Mouse (Mus musculus) liver, embryonic 14.5 days (tissue): ENCODE results near the gene Ggps1. TPM values are rescaled to one million over a fixed set of nuclear protein-coding genes. Genes with fewer than 3 reads are reported as not detected.
A peak's percentile ranks its signal among the peaks of the same experiment; 100 is the strongest.

Experiments used
- ATAC-seq: fragments of 200-750 bp; cut with Nextera tagmentation; 2 replicates; pipeline ENCODE4 v1.8.0; 2017; ENCODE audit warnings: moderate number of reproducible peaks, mild to moderate bottlenecking, moderate library complexity; ENCODE audit not compliant: insufficient read depth
- DNase-seq, 3 experiments: peaks; one replicate each; pipeline ENCODE4 v3.0.0-alpha.2; 2012 to 2013; ENCODE audit warnings: low read depth in 3 of 3, low spot score in 3 of 3
- H3K27ac ChIP-seq: fragments of 300-500 bp; sonication (generic); 2 replicates; pipeline ENCODE4 v1.5.1; 2014; ENCODE audit warnings: moderate library complexity, mild to moderate bottlenecking, control low read depth, inconsistent platforms
- H3K27me3 ChIP-seq: fragments of 300-500 bp; sonication (generic); 2 replicates; pipeline ENCODE4 v1.6.1; 2014; ENCODE audit warnings: mild to moderate bottlenecking, low read length, moderate library complexity; ENCODE audit not compliant: control insufficient read depth, insufficient read depth
- H3K36me3 ChIP-seq: fragments of 300-500 bp; sonication (generic); replicated peaks from 2 replicates; pipeline ENCODE4 v1.6.1; 2014; ENCODE audit warnings: low read depth; ENCODE audit not compliant: control insufficient read depth, insufficient read depth
- H3K4me1 ChIP-seq, 2 experiments: fragments of 200-500 bp in 1 of 2; fragments of 300-500 bp in 1 of 2; sonication (generic) in 1 of 2; replicated peaks; 2 replicates each; pipeline ENCODE4 v1.6.1; 2012 to 2014; ENCODE audit warnings: antibody characterized with exemption in 1 of 2, inconsistent platforms in 1 of 2, low read length in 1 of 2; ENCODE audit not compliant: control insufficient read depth in 2 of 2, insufficient read depth in 2 of 2
- H3K4me2 ChIP-seq: fragments of 300-500 bp; sonication (generic); 2 replicates; pipeline ENCODE4 v1.6.1; 2014; ENCODE audit warnings: low read depth, mild to moderate bottlenecking, control low read depth, moderate library complexity
- H3K4me3 ChIP-seq, 2 experiments: fragments of 200-500 bp in 1 of 2; fragments of 300-500 bp in 1 of 2; sonication (generic) in 1 of 2; 2 replicates each; pipeline ENCODE4 v1.5.1; 2012 to 2014; ENCODE audit warnings: low read depth in 2 of 2, low read length in 2 of 2, mild to moderate bottlenecking in 2 of 2, control low read depth in 1 of 2, inconsistent platforms in 1 of 2, moderate library complexity in 1 of 2; ENCODE audit not compliant: insufficient read depth in 1 of 2
- H3K9ac ChIP-seq: fragments of 300-500 bp; sonication (generic); replicated peaks from 2 replicates; pipeline ENCODE4 v1.6.1; 2014; ENCODE audit warnings: mild to moderate bottlenecking, control low read depth, moderate library complexity
- H3K9me3 ChIP-seq: fragments of 300-500 bp; sonication (generic); 2 replicates; pipeline ENCODE4 v1.6.1; 2016; ENCODE audit warnings: low read length, mixed read lengths; ENCODE audit not compliant: control insufficient read depth
- CTCF ChIP-seq: IDR thresholded peaks from 2 replicates; pipeline ENCODE4 v1.5.1; 2016; ENCODE audit warnings: antibody characterized with exemption, low read depth, control low read depth
- EP300 ChIP-seq: IDR thresholded peaks from 2 replicates; pipeline ENCODE4 v1.6.1; 2016; ENCODE audit warnings: antibody characterized with exemption, low read depth
- WGBS: fragments of 180-500 bp; shearing (Covaris S2); extraction: QIAGEN DNeasy Blood & Tissue Kit; methylation state at CpG from one replicate; pipeline ENCODE4 v1.1.7; 2014; ENCODE audit not compliant: insufficient replicate concordance; 5-methylcytosine and 5-hydroxymethylcytosine counted together
- polyA plus RNA-seq, 2 experiments: library from polyadenylated mRNA; depleted of rRNA in 1 of 2; stranded (reverse) in 1 of 2; unstranded in 1 of 2; fragments of >200 nt; fragmentation: Nextera tagmentation in 1 of 2; extraction: Ambion mirVana in 1 of 2; gene quantifications; 2 replicates each; pipeline versions ENCODE4 v1.2.1 to v1.2.3; 2012 to 2014

Gene Ggps1
- polyA plus RNA-seq, 2 experiments, result 5.9 to 12.3 TPM

- Histone ChIP-seq H3K4me3 (no peak overlapping the region), H3K27ac (no peak overlapping the region), H3K9me3 (no peaks in the 10 kb centered on the region), H3K27me3 (no peaks in the 10 kb centered on the region), H3K9ac (no peak overlapping the region), H3K36me3 (no peaks in the 10 kb centered on the region), H3K4me1 (peaks cover 0 to 2% of the 10 kb centered on the region in 2 experiments; a peak in 2 of 4 replicates), H3K4me2 (no peak overlapping the region)
- 56% methylated on average over 1 of the region's 1 CpGs for WGBS
- DNase-seq, result no peak
- ATAC-seq, result no peak
- no peak for TF ChIP-seq EP300
- no peak for TF ChIP-seq CTCF
Observed at GRCm38 (mm10) chr13:14075326-14075725, 12.0 kb upstream of the Ggps1 start.

- WGBS, result 80% methylated on average over 1 of the region's 1 CpGs
- no peaks in the 10 kb centered on the region for H3K9me3 ChIP-seq
- H3K27ac ChIP-seq, result no peak overlapping the region
- peaks cover 0 to 2% of the 10 kb centered on the region in 2 experiments; a peak in 2 of 4 replicates for H3K4me1 ChIP-seq
- H3K27me3 ChIP-seq, result no peaks in the 10 kb centered on the region
- DNase-seq (no peak), ATAC-seq (no peak)
- no peaks in the 10 kb centered on the region for H3K36me3 ChIP-seq
- TF ChIP-seq CTCF (no peak), EP300 (no peak)
- no peak overlapping the region for H3K9ac ChIP-seq
- no peak overlapping the region for H3K4me3 ChIP-seq
- no peak overlapping the region for H3K4me2 ChIP-seq
Observed at GRCm38 (mm10) chr13:14074371-14074770, 11.1 kb upstream of the Ggps1 start.

GRCm38 (mm10) chr13:14069291-14069690, 6.0 kb upstream of the Ggps1 start:
- Histone ChIP-seq H3K4me2 (no peak overlapping the region), H3K4me3 (no peak overlapping the region), H3K9me3 (no peaks in the 10 kb centered on the region), H3K4me1 (peaks cover 0 to 6% of the 10 kb centered on the region in 2 experiments; a peak in 3 of 4 replicates), H3K27me3 (no peaks in the 10 kb centered on the region), H3K9ac (no peak overlapping the region), H3K36me3 (no peaks in the 10 kb centered on the region), H3K27ac (no peak overlapping the region)
- no peak for TF ChIP-seq CTCF
- TF ChIP-seq EP300, result no peak
- ATAC-seq (no peak), DNase-seq (no peak)
- WGBS, result 74% methylated on average over 1 of the region's 1 CpGs

GRCm38 (mm10) chr13:14068035-14068434, 4.7 kb upstream of the Ggps1 start:
- Histone ChIP-seq H3K36me3 (no peaks in the 10 kb centered on the region), H3K9ac (no peak overlapping the region), H3K4me1 (peaks cover 0 to 6% of the 10 kb centered on the region in 2 experiments; a peak in 3 of 4 replicates), H3K27ac (no peak overlapping the region), H3K4me2 (no peak overlapping the region), H3K9me3 (no peaks in the 10 kb centered on the region), H3K4me3 (no peak overlapping the region), H3K27me3 (no peaks in the 10 kb centered on the region)
- no peak for ATAC-seq
- no peak for TF ChIP-seq EP300
- no peak for TF ChIP-seq CTCF
- DNase-seq, result no peak

GRCm38 (mm10) chr13:14065701-14066100, 2.4 kb upstream of the Ggps1 start:
- TF ChIP-seq CTCF, result no peak
- TF ChIP-seq EP300, result no peak
- Histone ChIP-seq H3K9ac (no peak overlapping the region), H3K9me3 (no peaks in the 10 kb centered on the region), H3K27ac (no peak overlapping the region), H3K27me3 (no peaks in the 10 kb centered on the region), H3K4me2 (peak overlapping the region; percentile 4; the same call in 1 of the 2 replicates), H3K4me1 (peaks cover 4 to 10% of the 10 kb centered on the region in 2 experiments), H3K36me3 (no peaks in the 10 kb centered on the region), H3K4me3 (no peak overlapping the region)
- ATAC-seq (no peak), DNase-seq (no peak)
- WGBS, result 87% methylated on average over 1 of the region's 1 CpGs
